Mouse (Mus musculus) heart, embryonic 16.5 days (tissue): ENCODE measurements around the gene Nek6. TPM values are rescaled to one million over a fixed set of nuclear protein-coding genes. Genes with fewer than 3 reads are reported as not detected.
A peak's percentile ranks its signal among the peaks of the same experiment; 100 is the strongest.

ENCODE experiments used
- ATAC-seq: fragments of 200-750 bp; cut with Nextera tagmentation; replicated peaks from 2 replicates; pipeline ENCODE4 v1.8.0; 2017; ENCODE audit warnings: moderate number of reproducible peaks; ENCODE audit not compliant: insufficient read depth, low FRiP score; ENCODE audit errors: extremely low read depth
- H3K27ac ChIP-seq: fragments of 300-500 bp; sonication (generic); 2 replicates; pipeline ENCODE4 v1.5.1; 2014; ENCODE audit warnings: mild to moderate bottlenecking, low read length, control low read depth, moderate library complexity
- H3K27me3 ChIP-seq: fragments of 300-500 bp; sonication (generic); 2 replicates; pipeline ENCODE4 v1.6.1; 2014; ENCODE audit warnings: low read length, mixed read lengths; ENCODE audit not compliant: control insufficient read depth, insufficient read depth
- H3K36me3 ChIP-seq: fragments of 300-500 bp; sonication (generic); 2 replicates; pipeline ENCODE4 v1.6.1; 2014; ENCODE audit not compliant: control insufficient read depth, insufficient read depth
- H3K4me1 ChIP-seq: fragments of 300-500 bp; sonication (generic); 2 replicates; pipeline ENCODE4 v1.6.1; 2014; ENCODE audit warnings: low read length, mixed read lengths; ENCODE audit not compliant: control insufficient read depth, insufficient read depth
- H3K4me2 ChIP-seq: fragments of 300-500 bp; sonication (generic); 2 replicates; pipeline ENCODE4 v1.6.1; 2014; ENCODE audit warnings: low read depth, mild to moderate bottlenecking, control low read depth, low read length
- H3K4me3 ChIP-seq: fragments of 300-500 bp; sonication (generic); 2 replicates; pipeline ENCODE4 v1.5.1; 2014; ENCODE audit warnings: mild to moderate bottlenecking, control low read depth, low read length
- H3K9ac ChIP-seq: fragments of 300-500 bp; sonication (generic); 2 replicates; pipeline ENCODE4 v1.6.1; 2014; ENCODE audit warnings: low read length, control low read depth
- H3K9me3 ChIP-seq: fragments of 300-500 bp; sonication (generic); replicated peaks from 2 replicates; pipeline ENCODE4 v1.6.1; 2016; ENCODE audit warnings: low read length; ENCODE audit not compliant: control insufficient read depth
- WGBS: fragments of 180-500 bp; shearing (Covaris S2); extraction: QIAGEN DNeasy Blood & Tissue Kit; methylation state at CpG from one replicate; pipeline ENCODE4 v1.1.7; 2014; 5-methylcytosine and 5-hydroxymethylcytosine counted together
- polyA plus RNA-seq: library from polyadenylated mRNA; unstranded; fragments of >200 nt; fragmentation: Nextera tagmentation; extraction: Ambion mirVana; gene quantifications from 2 replicates; pipeline ENCODE4 v1.2.1, GENCODE M21; 2015

The Nek6 gene
- polyA plus RNA-seq, 1 experiment from 2014 or later = 66.2 TPM

DNA sequence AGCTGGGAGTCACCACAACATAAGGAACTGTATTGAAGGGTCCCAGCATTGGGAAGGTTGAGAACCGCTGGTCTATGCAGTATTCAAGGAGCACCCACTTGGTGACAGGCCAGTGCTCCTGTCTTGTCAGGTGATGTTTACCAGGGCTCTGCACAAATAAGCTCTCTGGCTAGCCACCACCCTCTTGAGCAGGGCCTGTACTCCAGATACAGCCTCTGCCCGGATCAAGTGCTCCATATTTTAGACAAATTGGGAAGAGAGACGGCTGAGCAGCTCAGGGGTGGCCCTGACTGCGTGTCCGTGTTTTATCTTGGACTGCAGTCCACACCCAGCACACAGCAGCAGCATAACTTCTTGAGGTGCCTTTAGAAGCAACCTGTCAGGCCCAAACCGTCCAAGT lies 75.3 kb downstream of the Nek6 start:
- peak; percentile 57; the same call in 1 of the 2 replicates for ATAC-seq
- Histone ChIP-seq H3K36me3 (peaks cover 17% of the 10 kb centered on the region), H3K4me2 (no peak overlapping the region), H3K27me3 (no peaks in the 10 kb centered on the region), H3K27ac (peak overlapping the region; percentile 2; the same call in 1 of the 2 replicates), H3K4me3 (no peak overlapping the region), H3K9me3 (no peaks in the 10 kb centered on the region), H3K4me1 (peaks cover 10% of the 10 kb centered on the region), H3K9ac (no peak overlapping the region)
- WGBS = 33% methylated on average over 6 of the region's 6 CpGs

DNA sequence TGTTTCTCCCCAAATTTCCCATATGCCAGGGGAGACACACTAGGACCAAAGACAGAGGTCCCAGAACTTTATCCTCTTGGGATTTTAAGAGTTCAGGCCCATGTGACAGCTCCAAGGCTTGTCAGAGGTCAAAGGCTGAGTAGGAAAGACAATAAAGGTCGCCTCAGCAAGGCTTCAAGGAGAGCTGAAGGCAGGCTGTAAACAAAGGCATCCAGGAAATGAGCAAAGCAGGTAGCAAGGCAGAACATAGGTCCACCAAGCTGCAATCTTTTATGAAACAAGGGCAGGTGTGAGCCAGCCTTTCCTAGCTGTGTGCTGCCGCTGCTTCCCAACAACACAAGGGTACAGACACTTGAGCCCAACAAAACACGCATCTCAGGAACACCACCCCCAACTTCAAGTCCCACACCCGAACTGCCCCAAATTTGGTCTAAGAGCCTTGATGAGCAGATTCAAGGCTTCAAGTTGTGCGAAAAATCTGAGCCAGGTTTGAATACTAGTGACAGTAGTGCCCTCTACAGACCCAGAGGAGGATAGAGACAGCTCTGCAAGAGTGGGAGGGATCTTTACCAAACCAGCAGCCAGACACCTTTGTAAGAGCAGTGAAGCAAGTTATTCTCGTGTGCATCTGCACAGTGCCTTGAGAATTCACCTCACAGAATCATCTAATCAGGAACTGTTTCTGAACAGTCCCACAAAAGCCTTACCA lies 80.5 kb downstream of the Nek6 start:
- Histone ChIP-seq H3K36me3 (peaks cover 12% of the 10 kb centered on the region), H3K27ac (no peak overlapping the region), H3K4me1 (peaks cover 6% of the 10 kb centered on the region), H3K9me3 (no peaks in the 10 kb centered on the region), H3K4me3 (no peak overlapping the region), H3K27me3 (no peaks in the 10 kb centered on the region), H3K4me2 (no peak overlapping the region), H3K9ac (no peak overlapping the region)
- WGBS = 52% methylated on average over 6 of the region's 6 CpGs
- ATAC-seq = peak; percentile 52

DNA sequence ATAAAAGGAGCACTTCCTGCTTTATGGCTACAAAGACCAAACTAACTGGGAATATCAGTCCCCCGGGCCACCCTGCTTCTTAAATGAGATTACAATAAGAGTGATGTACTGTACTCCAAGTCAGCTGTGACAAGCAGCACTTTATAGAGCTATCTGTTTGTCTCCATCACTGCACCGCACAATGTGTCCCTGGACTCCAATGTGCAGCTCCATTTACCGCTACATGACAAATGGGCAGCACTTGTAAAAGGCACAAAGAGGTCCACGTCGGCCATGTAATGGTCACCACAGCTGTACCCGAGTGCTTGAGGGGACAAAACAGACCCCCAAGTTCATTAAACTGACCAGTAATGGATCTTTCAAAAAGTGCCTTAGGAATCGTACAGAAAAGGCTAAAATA lies 83.4 kb downstream of the Nek6 start:
- no peak for ATAC-seq
- no peak overlapping the region for H3K27ac ChIP-seq
- peaks cover 6% of the 10 kb centered on the region; the same call in 1 of the 2 replicates for H3K4me1 ChIP-seq
- no peak overlapping the region for H3K4me3 ChIP-seq
- H3K9me3 ChIP-seq = no peaks in the 10 kb centered on the region
- no peak overlapping the region for H3K9ac ChIP-seq
- H3K4me2 ChIP-seq = no peak overlapping the region
- WGBS = 78% methylated on average over 7 of the region's 7 CpGs
- H3K36me3 ChIP-seq = peaks cover 5% of the 10 kb centered on the region; the same call in 1 of the 2 replicates
- H3K27me3 ChIP-seq = no peaks in the 10 kb centered on the region

DNA sequence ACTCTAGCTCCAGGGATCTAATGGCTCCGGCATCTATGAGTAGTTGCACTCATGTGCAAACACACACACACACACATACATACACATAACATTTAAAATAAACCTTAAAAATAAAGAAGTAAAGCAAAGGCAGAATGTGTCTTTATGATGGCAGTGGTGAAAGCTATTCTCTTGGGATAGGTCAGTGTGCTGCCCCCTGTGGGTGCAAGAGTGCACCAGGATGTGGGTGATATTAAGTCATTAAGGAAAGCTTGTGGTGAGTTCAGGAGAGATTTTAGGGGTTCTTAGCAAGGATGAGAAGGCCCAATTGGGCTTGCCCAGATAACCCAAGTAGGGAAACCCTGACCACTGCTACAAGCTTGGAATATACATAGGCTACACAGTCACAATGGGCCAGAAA lies 86.5 kb downstream of the Nek6 start:
- Histone ChIP-seq H3K4me3 (no peak overlapping the region), H3K27me3 (no peaks in the 10 kb centered on the region), H3K4me2 (no peak overlapping the region), H3K36me3 (no peaks in the 10 kb centered on the region), H3K9me3 (no peaks in the 10 kb centered on the region), H3K4me1 (peaks cover 4% of the 10 kb centered on the region; the same call in 1 of the 2 replicates), H3K27ac (no peak overlapping the region), H3K9ac (no peak overlapping the region)
- ATAC-seq = no peak
- WGBS = 71% methylated on average over 1 of the region's 1 CpGs

DNA sequence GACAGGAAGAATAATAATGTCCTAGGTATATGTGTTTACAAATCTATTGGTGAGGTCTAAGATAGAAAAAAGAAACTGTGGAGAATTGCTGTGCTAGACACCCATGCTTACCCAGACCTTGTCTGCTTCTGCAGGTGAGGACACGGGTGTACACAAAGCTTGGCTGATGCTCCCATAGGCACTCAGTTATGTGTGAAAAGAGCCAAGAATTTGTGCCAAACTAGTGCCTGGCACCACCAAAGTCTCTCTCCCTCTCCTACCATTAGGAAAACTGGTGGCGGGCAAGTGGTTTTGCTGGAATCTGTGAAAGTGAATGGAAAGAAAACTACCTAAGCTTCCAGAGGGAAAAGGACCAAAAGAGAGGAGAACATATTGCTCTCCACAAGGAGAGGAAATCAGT lies 87.0 kb downstream of the Nek6 start:
- Histone ChIP-seq H3K27me3 (no peaks in the 10 kb centered on the region), H3K9me3 (no peaks in the 10 kb centered on the region), H3K36me3 (no peaks in the 10 kb centered on the region), H3K9ac (no peak overlapping the region), H3K4me3 (no peak overlapping the region), H3K27ac (no peak overlapping the region), H3K4me1 (peaks cover 4% of the 10 kb centered on the region; the same call in 1 of the 2 replicates), H3K4me2 (no peak overlapping the region)
- no peak for ATAC-seq
- 89% methylated on average over 2 of the region's 2 CpGs for WGBS

DNA sequence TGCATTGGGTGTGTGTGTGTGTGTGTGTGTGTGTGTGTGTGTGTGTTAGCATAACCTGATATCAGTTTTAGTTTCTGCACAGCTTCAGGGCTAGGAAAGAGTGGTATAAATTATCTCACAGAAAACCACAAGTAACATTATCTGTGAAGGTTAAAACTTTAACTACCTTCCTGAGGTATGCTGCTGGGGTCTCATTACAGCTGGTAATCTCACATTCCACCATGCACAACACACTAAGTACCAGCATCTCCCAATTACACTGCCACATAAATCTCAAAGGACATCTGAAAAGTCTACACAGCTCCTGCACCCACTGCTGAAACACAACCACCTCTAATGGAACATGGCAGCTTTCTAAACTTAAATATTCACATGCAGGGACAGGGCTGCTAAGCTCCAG lies 89.4 kb downstream of the Nek6 start:
- no peaks in the 10 kb centered on the region for H3K9me3 ChIP-seq
- no peaks in the 10 kb centered on the region for H3K36me3 ChIP-seq
- no peak overlapping the region for H3K4me2 ChIP-seq
- no peaks in the 10 kb centered on the region for H3K27me3 ChIP-seq
- no peak for ATAC-seq
- H3K9ac ChIP-seq = no peak overlapping the region
- H3K27ac ChIP-seq = no peak overlapping the region
- no peak overlapping the region for H3K4me3 ChIP-seq
- peaks cover 4% of the 10 kb centered on the region; the same call in 1 of the 2 replicates for H3K4me1 ChIP-seq

- Histone ChIP-seq H3K9me3 (no peaks in the 10 kb centered on the region), H3K4me2 (no peak overlapping the region), H3K36me3 (peaks cover 3% of the 10 kb centered on the region; the same call in 1 of the 2 replicates), H3K4me1 (peaks cover 9% of the 10 kb centered on the region), H3K4me3 (no peak overlapping the region), H3K27ac (no peak overlapping the region), H3K9ac (no peak overlapping the region), H3K27me3 (no peaks in the 10 kb centered on the region)
- ATAC-seq = no peak
- WGBS = 69% methylated on average over 1 of the region's 1 CpGs
These were observed 96.3 kb downstream of the Nek6 start for GRCm38 (mm10) chr2:38607716-38608115.

GRCm38 (mm10) chr2:38608831-38609309 lies 97.4 kb downstream of the Nek6 start:
- WGBS = 59% methylated on average over 5 of the region's 5 CpGs
- 0 out of 2 replicates have a peak, but pooled peaks have one; percentile 41 for ATAC-seq
- no peaks in the 10 kb centered on the region for H3K27me3 ChIP-seq

GRCm38 (mm10) chr2:38609310-38609709 lies 97.9 kb downstream of the Nek6 start:
- peaks cover 9% of the 10 kb centered on the region for H3K4me1 ChIP-seq
- H3K4me2 ChIP-seq = no peak overlapping the region
- ATAC-seq = no peak
- H3K27ac ChIP-seq = no peak overlapping the region
- H3K4me3 ChIP-seq = no peak overlapping the region
- H3K9ac ChIP-seq = no peak overlapping the region
- no peaks in the 10 kb centered on the region for H3K9me3 ChIP-seq
- WGBS = 84% methylated on average over 11 of the region's 11 CpGs
- peaks cover 3% of the 10 kb centered on the region; the same call in 1 of the 2 replicates for H3K36me3 ChIP-seq
- no peaks in the 10 kb centered on the region for H3K27me3 ChIP-seq

More at GRCm38 (mm10) chr2:38608831-38609309, 97.4 kb downstream of the Nek6 start:
- Histone ChIP-seq H3K9me3 (no peaks in the 10 kb centered on the region), H3K4me3 (no peak overlapping the region), H3K36me3 (peaks cover 3% of the 10 kb centered on the region; the same call in 1 of the 2 replicates), H3K9ac (no peak overlapping the region), H3K27ac (no peak overlapping the region), H3K4me2 (no peak overlapping the region), H3K4me1 (peaks cover 9% of the 10 kb centered on the region)
